Mouse (Mus musculus) bone marrow macrophage, adult 2 months (primary cell): Measurements from ENCODE around the gene Serping1.

Experiments used
- CTCF ChIP-seq: IDR thresholded peaks from 2 replicates; pipeline ENCODE4 v1.5.1; 2012; ENCODE audit warnings: low read depth, mild to moderate bottlenecking, low read length, moderate library complexity
- POLR2A ChIP-seq: IDR thresholded peaks from 2 replicates; pipeline ENCODE4 v1.6.1; 2012; ENCODE audit warnings: mild to moderate bottlenecking, low read depth, low read length, borderline replicate concordance

DNA sequence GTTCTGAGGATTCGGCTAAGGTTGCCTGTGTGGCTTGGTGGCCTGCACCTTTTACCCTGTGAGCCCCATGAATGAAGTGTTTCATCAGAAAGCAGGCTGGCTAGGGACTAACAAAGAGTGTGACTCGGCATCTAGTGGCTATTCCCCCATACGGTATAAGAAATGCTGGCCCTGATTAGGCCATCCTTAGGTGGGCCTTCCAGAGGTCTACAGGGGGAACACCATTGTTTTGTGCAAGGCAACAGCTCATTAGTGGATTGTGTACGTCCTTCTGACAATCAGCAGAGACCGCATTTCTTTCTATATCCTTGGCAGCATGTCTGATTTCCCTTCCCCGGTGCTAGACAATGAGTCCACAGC is 35.3 kb upstream of the Serping1 start:
- no peak for TF ChIP-seq CTCF
- no peak for TF ChIP-seq POLR2A
